Mouse (Mus musculus) telencephalon, adult 2 months (tissue): ENCODE measurements around the gene Plxnd1.

Experiments
- DNase-seq: peaks from one replicate; pipeline ENCODE4 v3.0.0-alpha.2; 2011; ENCODE audit warnings: low read depth, low spot score

Gene Plxnd1

DNA sequence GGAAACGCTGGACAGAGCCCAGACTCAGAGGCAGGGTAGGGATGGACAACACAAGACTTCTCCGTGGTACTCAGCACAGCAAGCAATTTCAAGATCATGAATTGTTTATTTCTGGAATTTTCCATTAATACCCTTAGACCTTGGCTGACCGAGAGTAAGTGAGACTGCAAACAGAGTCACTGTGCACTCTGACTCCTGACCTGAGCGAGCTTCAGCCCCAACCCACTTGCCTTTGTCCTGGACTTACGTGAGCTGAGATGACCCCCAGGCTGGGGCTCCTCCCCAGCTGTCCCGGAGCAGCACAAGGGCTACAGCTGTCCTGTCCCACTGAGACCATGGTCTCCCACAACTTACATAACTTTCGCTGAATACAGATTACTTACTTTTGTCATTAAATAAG, 11.9 kb downstream of the Plxnd1 start:
- no peak for DNase-seq

DNA sequence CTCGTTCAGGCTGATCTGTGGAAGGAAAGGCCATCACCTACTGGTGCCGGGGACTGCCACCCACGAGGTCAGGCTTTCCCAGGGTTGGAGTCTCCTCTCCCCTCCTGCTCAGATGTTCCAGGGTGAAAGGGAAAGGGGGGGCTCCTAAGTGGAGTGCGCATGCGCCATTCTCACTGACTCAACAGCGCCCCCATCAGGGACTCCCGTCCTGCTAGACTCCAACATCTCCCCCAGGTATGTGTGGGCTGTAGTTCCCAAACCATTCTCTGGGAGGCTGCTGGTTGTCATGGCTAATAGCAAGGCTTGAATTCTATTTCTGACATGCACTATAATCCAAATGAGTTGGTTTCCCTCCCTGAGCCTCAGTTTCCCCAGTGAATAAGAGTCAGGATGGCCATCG, 16.2 kb downstream of the Plxnd1 start:
- no peak for DNase-seq

DNA sequence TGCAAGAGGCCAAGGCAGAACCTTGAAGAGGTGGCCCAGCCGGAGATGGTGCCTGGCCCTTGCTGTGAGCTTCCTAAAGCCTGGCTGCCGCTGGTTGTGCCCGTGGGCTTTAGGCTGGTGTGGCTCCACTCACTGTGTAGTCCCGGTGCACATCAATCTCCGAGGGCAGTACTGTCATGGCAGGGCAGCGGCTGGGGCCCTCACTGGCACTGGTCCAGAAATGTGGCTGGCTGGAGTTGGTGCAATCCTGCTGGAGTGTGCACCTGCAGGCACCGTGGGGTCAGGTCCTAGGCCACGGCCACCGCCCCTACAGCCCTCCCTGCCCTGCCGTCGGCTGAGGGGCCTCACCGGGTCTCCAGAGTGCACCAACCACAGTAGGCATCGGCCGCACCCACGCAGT, 17.0 kb downstream of the Plxnd1 start:
- DNase-seq: no peak

DNA sequence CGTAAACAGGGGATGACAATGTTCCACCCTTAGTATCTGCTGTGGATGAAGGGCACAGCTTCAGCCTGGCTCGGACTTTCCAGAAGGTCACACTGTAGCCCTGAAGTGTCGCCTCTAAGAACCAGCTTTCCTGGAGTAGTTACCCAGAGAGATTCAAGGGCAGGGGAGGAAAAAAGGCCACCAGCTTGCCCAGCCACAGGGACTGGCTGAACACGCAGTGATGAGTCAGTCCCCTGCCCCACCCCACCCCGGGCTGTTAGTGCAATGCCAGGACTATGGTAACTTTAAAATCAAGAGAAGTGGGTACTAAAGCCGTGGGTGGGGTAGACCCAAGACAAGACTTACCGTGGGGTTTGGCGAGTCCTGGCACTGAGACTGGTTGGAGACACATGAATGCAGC, 19.2 kb downstream of the Plxnd1 start:
- no peak for DNase-seq

DNA sequence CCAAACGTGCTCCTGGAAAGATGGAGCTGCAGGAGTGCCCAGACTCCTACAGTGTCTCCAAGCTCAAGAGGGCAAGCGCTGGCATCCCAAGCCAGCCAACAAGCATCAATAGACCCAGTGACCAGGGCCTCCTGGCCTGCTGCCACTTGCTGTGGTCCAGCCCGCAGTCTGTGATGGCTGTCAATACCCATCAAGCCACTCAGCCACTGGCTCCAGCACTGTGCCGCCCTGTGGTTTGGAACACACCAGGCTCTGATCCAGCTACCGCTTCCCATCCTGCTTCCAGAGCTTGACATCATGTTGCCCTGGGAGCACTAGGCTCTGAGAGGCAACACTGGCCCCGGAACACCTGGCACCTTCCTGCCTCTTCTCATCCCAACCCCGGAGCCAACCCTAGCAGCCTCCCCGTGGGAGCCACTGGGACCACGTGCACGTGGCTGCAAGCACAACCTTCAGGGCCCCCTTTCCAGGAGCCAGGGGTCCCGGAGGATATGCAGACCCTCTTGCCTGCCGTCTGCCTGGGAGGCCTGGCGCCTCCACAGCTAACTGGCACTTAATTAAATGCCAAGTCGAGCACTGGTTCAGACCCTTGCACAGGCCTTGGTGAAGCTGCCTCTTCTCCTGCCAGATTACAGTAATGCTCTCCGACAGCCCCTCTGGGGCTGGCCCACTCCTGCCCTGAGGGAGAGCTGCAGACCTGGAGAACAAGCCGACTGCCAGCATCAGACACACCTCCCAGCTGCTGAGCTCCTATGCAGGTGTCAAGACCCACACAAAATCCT, 20.7 kb downstream of the Plxnd1 start:
- no peak for DNase-seq

DNA sequence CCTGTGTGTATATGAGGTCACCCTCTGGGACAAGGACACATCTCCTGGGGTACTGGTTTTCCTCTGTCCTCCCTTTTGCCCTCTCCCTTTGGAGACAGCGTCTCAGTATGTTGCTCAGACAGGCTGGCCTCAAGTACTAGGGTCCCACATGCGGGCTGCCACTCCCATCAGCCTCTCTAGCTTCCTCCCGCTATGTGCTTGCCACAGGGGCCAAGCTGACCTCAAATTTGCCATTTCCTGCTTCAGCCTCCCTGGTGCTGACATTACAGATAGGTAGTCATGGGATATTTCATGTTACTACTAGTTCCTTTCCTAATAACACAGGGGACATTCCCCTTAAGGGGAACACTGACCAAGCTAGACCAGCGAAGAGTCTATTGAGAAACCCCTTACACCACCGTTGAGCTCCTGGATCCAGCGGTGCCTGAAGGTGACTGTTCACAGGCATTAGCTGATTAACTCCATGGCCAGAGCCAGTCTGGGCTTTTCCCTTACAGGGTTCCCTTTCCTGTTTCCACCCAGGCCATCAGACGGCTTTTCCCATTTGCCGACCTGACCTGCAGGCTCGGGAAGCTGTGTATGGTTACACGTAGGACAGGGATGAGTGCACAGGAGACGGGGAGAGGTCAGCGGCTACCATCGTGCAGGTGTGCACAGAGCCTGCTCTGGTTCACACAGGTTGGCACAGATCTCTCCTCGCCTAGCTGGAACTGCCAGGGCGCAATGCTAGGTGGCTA, 21.5 kb downstream of the Plxnd1 start:
- no peak for DNase-seq

DNA sequence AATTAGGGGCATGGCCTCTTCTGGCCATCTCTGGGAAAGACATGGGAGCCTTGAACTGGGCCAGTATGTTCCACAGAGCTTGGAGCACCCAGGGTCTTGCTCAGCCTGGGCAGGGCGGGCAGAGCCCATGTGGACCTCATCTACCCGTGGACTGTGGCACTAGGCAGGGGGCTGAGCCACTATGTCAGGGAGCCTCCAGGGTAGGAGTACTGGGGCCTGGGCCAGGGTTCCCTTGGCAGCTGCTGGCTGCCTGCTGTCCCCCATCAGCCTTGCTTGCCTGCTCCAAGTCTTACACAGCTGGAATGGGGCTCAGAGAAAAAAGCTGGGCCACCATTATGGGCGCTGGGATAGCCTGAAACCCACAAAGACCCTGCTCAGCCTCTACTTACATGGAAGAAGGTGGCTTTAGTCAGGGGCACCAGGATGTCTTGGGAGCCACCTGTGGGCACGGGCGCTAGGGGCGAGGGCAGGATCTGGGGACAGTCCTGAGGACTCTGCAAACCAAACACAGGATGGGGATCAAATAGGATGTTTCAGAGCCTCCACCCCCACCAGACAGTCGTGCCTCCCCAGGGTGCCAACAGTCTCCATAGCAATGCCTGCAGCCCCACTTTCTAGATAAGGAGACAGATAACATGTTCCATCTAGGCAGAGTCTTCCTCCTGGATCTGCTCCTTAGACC, 22.6 kb downstream of the Plxnd1 start:
- no peak for DNase-seq

DNA sequence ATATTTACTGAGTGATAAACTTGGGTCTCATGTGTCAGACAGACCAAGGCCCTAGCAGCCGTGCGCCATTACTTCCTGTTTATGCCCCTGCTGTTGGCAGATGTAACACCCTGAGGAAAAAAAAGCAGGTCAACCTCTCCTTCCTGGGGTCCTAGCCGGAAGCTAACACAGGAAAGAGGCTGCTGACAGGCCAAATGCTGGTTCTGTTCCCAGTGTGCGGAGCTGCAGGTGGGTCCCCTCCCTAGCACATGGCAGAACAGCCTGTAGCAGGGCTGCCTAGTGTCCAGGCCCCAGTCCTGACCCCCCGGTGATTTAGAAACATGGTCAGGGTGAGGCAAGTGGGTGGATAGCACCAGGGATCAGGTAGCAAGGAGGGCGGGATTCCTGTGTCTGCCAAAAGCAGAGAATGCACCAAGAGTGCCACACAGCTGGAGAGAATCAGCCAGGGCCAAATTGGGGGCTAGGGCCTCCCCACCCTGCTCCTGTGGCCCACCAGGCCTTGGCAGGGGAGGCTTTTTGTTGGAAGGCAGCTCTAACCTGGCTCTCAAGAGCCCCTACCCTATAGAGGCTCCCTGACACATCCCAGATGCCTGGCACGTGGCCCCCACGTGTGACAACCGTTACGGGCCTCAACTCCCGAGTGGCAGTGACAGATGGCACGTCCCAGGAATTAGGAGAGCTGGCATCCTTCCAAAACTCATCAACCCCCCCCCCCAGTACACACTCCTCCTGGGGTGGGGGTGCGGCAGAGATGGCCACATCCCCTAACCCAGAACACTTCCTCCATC, 23.3 kb downstream of the Plxnd1 start:
- DNase-seq: no peak

DNA sequence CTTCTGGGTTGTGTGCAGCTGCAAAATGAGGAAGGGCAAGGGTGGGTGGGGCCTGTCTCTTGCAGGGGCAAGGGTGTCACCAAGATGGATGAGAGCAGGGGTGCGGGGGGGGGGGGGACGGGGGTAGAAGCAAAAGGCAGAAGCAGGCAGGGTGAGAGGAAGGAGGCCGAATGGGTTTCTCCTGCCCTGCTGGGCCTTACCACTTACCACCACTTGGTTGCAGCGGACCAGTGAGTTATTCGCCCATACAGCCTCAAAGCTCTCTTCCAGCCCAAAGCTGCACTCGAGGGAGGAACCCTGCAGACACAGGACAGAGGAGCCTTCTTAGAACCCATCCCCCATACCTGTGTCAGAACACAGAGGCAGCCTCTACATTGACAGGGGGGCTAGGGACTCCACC, 24.9 kb downstream of the Plxnd1 start:
- no peak for DNase-seq

DNA sequence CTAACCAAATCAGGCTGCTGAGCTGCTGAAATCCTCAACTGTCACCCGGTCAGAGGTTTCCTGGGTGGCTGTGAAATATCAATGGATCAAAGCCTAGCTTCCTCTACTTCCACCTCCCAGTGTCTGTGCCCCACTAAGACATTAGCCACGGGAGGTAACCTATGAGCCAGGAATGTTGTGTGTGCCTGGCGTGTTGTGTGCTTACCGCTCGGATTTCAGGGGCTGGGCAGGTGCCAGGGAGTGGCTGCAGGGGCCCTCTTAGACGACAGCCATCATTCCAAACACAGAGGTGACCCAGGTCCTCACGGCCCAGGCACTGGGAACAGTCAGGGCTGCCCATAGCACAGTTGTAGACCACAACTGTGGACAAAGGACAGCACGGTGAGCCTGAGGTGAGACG, 25.7 kb downstream of the Plxnd1 start:
- DNase-seq: no peak

DNA sequence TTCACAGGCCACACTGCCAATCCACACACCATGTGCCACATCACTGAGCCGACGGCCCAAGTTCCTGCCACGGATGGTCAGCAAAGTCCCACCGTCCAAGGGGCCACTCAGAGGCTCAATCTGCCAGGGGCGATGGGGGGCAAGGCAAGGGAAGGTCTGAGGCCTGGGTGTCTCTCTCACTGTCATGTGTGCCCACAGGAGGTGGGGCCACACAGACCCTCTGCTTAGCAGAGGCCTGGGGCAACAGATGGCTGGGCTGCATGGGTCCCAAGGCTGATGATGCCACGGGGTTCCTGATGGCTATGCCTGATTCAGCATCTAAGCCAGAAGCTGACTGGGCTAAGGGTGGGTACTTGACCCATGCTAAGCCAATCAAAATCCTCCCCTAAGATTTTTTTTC, 26.1 kb downstream of the Plxnd1 start:
- DNase-seq: no peak

DNA sequence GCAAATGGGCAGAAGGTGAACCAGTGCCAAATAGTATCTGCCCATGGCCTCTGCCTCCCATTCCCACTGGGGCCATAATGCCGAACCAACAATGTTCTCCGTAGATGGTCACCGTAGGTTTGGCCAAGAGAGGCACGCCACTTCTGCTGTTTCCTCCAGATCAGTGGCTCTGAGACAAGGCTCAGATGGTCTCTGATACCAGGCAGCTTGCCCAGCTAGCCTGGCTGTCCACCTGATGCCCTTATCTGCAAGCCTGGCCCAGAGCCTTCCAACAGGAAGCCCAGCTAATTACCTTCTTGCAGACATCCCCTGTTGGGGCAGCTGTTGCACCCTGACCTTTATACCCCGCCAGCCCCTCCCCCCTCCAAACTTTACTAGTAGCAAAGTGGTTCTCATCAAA, 26.7 kb downstream of the Plxnd1 start:
- no peak for DNase-seq

DNA sequence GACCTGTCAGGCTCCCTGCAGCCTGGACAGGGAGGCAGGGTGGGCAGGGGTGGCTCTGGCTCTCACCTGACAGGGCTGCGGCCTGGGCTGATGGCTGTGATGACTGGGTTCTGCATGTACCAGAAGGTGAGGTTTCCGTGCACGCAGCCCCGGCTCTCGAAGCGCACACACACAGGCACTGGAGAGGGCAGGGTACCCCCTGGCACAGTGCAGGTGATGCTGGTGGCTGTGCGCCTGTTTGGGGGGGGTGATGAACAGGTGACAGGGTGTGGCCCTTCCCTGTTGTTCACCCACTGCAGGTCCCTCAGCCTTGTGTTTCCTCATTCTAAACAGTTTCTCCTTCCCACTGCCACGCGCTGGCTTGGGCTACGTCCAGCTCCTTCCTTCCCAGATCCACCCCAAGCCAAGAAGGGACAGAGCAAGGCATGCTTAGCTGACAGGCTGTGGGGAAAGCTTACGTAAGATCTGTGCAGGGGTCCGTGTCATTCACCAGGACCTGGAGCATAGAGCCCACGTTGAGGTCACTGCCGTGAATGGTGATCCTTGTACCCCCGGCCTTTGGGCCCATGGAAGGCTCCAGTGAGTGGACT, 27.4 kb downstream of the Plxnd1 start:
- DNase-seq: no peak

DNA sequence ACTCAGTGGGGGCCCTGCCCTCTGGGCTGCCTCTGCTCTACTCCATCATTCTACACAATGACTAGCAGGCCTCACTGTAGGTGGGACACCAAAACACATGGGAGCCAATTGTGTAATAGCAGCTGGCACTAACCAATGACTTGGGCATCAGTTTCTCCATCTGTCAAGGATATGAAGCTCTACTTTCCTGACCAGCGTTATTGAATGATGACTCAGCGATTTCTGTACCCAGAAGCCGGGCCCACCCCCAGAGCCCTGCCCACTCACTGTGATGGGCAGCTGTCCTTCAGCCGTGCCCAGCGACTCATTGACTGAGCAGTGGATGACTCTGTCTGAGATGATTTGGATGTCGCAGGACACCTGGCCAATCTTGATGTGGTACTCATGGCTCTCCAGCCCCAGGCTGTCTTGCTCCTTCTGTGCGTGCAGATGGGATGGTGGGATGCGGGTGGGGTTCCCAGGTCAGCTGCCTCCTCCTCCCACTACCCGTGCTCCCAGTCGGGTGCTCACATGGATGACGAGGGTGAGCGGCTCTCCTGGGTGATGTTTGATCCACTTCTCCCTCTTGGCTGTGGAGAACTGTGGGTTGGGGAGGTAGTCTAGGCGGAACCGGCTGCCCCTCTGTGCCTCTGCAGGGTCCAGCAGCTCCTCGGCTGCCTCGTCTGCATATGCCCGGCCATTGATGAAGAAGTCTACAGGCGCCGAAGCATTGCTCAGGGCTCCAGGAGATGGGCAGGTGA, 28.4 kb downstream of the Plxnd1 start:
- no peak for DNase-seq

DNA sequence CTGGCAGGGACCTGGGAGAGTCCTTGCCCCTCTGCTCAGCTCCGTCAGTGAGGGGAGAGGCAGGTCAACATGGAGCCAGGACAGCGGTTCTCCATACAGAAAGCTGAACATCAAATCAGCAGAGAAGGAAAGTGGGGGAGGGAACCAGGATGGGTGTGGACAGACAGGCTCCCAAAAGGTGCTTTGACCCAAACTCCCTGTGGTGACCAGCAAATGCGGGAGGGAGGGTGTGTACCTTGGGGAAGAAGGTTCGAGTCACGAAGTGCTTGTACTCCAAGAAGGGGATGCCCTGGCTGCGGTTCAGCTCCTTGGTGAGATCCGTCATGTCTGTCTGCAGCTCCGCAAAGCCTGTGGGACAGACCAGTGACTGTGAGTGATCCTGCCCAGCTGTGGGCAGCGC, 31.1 kb downstream of the Plxnd1 start:
- no peak for DNase-seq

DNA sequence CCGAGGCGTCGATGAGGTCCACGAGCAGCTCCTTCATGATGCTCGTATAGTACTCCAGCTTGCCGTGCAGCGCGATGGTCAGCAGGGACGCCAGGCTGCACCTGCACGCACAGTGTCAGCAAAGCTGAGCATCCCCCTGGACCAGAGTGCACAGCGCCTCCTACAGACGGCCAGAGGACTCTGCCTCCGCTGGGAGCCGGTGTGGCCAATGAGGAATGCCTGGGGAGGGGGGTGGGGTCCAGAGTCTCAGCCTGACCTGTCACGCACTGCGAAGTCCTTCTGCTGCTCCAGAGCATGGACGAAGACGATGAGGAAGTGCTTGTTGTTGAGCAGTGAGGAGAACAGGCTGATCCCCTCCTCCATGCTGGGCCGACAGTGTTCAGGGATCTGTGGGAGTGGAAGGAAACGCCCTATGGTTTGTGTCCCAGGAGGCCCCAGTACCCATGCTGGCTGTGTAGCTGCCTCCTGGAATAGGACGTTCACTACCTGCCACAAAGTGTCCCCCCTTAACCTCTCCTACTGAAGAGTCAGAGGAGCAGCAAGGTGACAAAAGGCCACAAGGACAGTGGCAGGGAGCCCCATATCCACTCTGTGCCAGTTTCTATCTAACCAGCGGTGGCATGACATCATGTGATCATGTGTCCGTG, 32.2 kb downstream of the Plxnd1 start:
- no peak for DNase-seq

DNA sequence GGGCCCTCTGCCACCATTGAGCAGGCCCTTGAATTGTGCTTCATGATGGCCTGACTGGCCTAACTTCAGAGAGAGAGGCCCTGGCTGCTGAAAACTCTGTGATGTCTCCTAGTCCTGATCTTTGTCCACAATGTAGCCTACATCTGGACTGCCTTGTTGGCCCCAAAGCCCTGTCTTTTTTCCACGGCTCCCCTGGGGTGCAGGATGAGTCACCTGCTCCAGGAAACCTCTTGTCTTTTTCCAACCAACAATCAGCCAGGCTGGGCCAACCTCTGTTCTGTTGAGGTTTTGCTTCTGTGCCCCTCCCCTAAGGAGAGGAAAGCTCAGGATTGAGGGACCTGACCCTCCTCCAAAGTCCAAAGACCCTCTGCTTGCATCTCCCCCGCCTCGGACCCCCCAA, 33.1 kb downstream of the Plxnd1 start:
- no peak for DNase-seq

DNA sequence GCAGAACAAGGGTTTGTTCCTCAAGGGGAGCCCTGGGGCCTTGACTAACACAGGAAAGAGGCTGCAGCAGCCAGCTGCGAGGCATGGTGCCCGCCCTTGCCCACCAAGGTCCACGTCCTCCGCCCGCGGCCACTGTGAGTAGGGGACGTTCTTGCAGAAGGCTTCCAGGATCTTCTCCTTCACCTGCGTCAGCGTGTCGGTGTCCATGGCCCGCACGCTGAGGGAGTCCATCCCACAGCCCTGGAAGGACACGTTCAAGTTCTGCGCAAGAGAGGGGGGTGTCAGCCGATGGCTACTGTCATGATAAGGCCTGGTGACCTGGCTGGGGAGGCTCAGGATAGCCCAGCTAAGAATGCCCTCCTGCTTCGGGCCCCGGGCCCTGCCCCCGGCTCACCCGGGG, 34.5 kb downstream of the Plxnd1 start:
- no peak for DNase-seq

DNA sequence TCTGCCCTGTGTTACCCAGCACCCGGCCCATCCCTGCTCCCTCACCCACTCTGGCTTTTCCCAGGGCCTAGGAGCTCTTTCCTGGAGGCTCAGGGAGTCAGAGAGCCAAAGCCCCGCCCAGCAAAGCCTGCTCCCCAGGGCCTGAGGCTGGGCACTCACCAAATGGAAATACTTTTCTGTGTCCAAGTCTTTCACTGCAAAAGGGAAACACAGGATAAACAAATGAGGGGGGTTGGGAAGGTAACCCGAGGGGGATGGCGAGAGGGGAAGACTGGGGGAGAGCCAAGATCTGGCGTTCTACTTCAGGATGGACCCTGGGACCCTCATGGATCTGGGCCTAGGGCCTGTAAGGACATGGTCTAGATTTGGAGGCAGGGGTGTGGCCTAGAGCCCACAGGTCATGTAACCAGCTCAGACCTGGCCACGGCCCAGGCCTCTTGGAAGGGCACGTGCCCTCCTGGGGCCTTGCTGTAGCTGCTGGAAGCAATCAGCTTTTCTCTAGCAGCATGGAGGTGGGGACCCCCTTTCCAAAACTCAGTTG, 35.6 kb downstream of the Plxnd1 start:
- no peak for DNase-seq

DNA sequence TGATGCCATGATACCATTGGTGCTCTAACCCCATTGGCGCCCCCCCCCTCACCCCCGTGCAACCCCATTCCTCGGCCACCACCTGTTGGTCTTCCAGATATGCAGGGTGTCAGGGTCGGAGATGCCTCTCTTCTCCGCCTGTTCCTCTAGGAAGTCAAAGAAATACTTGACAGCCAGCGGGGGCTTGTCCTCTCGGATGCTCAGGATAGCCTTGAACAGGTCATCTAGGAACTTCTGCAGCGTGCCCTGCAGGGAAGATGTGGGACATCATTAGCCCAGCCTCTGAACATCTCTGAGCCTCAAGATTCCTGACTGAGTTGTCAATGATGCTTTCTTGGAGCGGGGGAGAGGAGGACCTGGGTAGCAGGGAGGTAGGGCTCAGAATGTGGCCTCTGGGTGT, 36.4 kb downstream of the Plxnd1 start:
- DNase-seq: no peak
